Mouse (Mus musculus) kidney, adult 2 months (tissue): ENCODE measurements around the gene Ptgdr2.

Experiments used
- CTCF ChIP-seq: fragments of 200-500 bp; conservative IDR thresholded peaks from 2 replicates; pipeline ENCODE4 v1.5.1; 2011; ENCODE audit warnings: low read depth, mild to moderate bottlenecking, control low read depth, low read length, moderate library complexity, mixed read lengths; ENCODE audit not compliant: insufficient read depth, insufficient read length
- POLR2A ChIP-seq: fragments of 200-500 bp; IDR thresholded peaks from one replicate; pipeline ENCODE4 v1.6.1; 2011; ENCODE audit warnings: low read depth, low read length, control low read depth

- TF ChIP-seq CTCF, result no peak
- no peak for TF ChIP-seq POLR2A
Observed at GRCm38 (mm10) chr19:10921058-10921457, 15.9 kb upstream of the Ptgdr2 start.
